Mouse (Mus musculus) CD8-positive naive resting alpha-beta T cell, adult 57 days (primary cell): Measurements from ENCODE around the gene Hsd17b14. TPM values are rescaled to one million over a fixed set of nuclear protein-coding genes. Genes with fewer than 3 reads are reported as not detected.

Source experiments
- total RNA-seq: library from RNA; stranded (reverse); gene quantifications from one replicate; pipeline ENCODE4 v1.2.4, GENCODE M21; 2023

The Hsd17b14 gene
- total RNA-seq = not detected

GRCm38 (mm10) chr7:45554744-45555143 lies at the start of gene Hsd17b14:
Gene Hsd17b14, plus strand, starts transcription at chr7:45554893.

GRCm38 (mm10) chr7:45509912-45510787 lies 44.5 kb upstream of the Hsd17b14 start, which contains the start of gene Nucb1:
Gene Nucb1, minus strand, starts transcription at chr7:45510406.

GRCm38 (mm10) chr7:45525809-45526473 lies 28.8 kb upstream of the Hsd17b14 start, which contains the start of the genes Ppp1r15a and Plekha4:
Gene Ppp1r15a, minus strand, starts transcription at chr7:45526268.
Gene Plekha4, plus strand, starts transcription at chr7:45526330.

GRCm38 (mm10) chr7:45570103-45570741 lies 15.5 kb downstream of the Hsd17b14 start, which contains the start of gene Bcat2:
Gene Bcat2, plus strand, starts transcription at chr7:45570153.

GRCm38 (mm10) chr7:45617042-45617695 lies 62.5 kb downstream of the Hsd17b14 start, which contains the start of gene Fut1:
Gene Fut1, plus strand, starts transcription at chr7:45617289.

Other genes starting within 250 kb of the Hsd17b14 start
- gene Trpm4, start 221.1 kb upstream of the Hsd17b14 start, total RNA-seq = 7.7 TPM
- not detected for gene Hrc, start 219.6 kb upstream of the Hsd17b14 start, total RNA-seq
- 0.21 TPM for gene Ppfia3, start 187.9 kb upstream of the Hsd17b14 start, total RNA-seq
- gene Lin7b, start 184.3 kb upstream of the Hsd17b14 start, total RNA-seq = 1.3 TPM
- gene Snrnp70, start 159.2 kb upstream of the Hsd17b14 start, total RNA-seq = 624 TPM
- gene Kcna7, start 149.2 kb upstream of the Hsd17b14 start, total RNA-seq = not detected
- gene Ntf5, start 141.2 kb upstream of the Hsd17b14 start, total RNA-seq = not detected
- not detected for gene Lhb, start 134.1 kb upstream of the Hsd17b14 start, total RNA-seq
- 10.5 TPM for gene Gys1, start 120.0 kb upstream of the Hsd17b14 start, total RNA-seq
- gene Ruvbl2, start 116.8 kb upstream of the Hsd17b14 start, total RNA-seq = 51.4 TPM
- 405 TPM for gene Ftl1, start 95.0 kb upstream of the Hsd17b14 start, total RNA-seq
- gene Bax, start 88.0 kb upstream of the Hsd17b14 start, total RNA-seq = 82.1 TPM
- gene Tulp2, start 73.0 kb upstream of the Hsd17b14 start, total RNA-seq = not detected
- not detected for gene Gm45808, start 68.1 kb upstream of the Hsd17b14 start, total RNA-seq
- gene Dhdh, start 66.1 kb upstream of the Hsd17b14 start, total RNA-seq = 1.1 TPM
- gene Nucb1, start 44.5 kb upstream of the Hsd17b14 start, total RNA-seq = 78.1 TPM
- gene Ppp1r15a, start 28.6 kb upstream of the Hsd17b14 start, total RNA-seq = 996 TPM
- gene Plekha4, start 28.6 kb upstream of the Hsd17b14 start, total RNA-seq = 0.77 TPM
- gene Bcat2, start 15.3 kb downstream of the Hsd17b14 start, total RNA-seq = 29.1 TPM
- gene Fgf21, start 60.6 kb downstream of the Hsd17b14 start, total RNA-seq = not detected
- gene Fut1, start 62.4 kb downstream of the Hsd17b14 start, total RNA-seq = 0.18 TPM
- gene Izumo1, start 66.9 kb downstream of the Hsd17b14 start, total RNA-seq = 0.28 TPM
- gene Rasip1, start 72.6 kb downstream of the Hsd17b14 start, total RNA-seq = 0.52 TPM
- not detected for gene Mamstr, start 85.1 kb downstream of the Hsd17b14 start, total RNA-seq
- gene Fut2, start 111.5 kb downstream of the Hsd17b14 start, total RNA-seq = not detected
- gene Ntn5, start 129.1 kb downstream of the Hsd17b14 start, total RNA-seq = not detected
- gene Sec1, start 139.5 kb downstream of the Hsd17b14 start, total RNA-seq = not detected
- 5.0 TPM for gene Car11, start 144.9 kb downstream of the Hsd17b14 start, total RNA-seq
- gene Dbp, start 150.2 kb downstream of the Hsd17b14 start, total RNA-seq = 34.2 TPM
- gene Rpl18, start 160.6 kb downstream of the Hsd17b14 start, total RNA-seq = 3,071 TPM
- gene Sphk2, start 163.1 kb downstream of the Hsd17b14 start, total RNA-seq = 30.4 TPM
- gene Fam83e, start 166.3 kb downstream of the Hsd17b14 start, total RNA-seq = 3.1 TPM
- gene Spaca4, start 170.9 kb downstream of the Hsd17b14 start, total RNA-seq = not detected
- 1.1 TPM for gene Lmtk3, start 228.8 kb downstream of the Hsd17b14 start, total RNA-seq
- 3.8 TPM for gene Sult2b1, start 229.8 kb downstream of the Hsd17b14 start, total RNA-seq